Mouse (Mus musculus) kidney, postnatal 0 days (tissue): ENCODE results near the gene Phf13. TPM values are rescaled to one million over a fixed set of nuclear protein-coding genes. Genes with fewer than 3 reads are reported as not detected.

Experiments used
- ATAC-seq: fragments of 200-750 bp; cut with Nextera tagmentation; replicated peaks from 2 replicates; pipeline ENCODE4 v1.8.0; 2017; ENCODE audit warnings: low read depth, moderate number of reproducible peaks, moderate TSS enrichment, moderate library complexity; ENCODE audit not compliant: low FRiP score
- DNase-seq: peaks from one replicate; pipeline ENCODE4 v3.0.0-alpha.2; 2016; ENCODE audit warnings: low spot score
- H3K27ac ChIP-seq: fragments of 300-500 bp; sonication (generic); 2 replicates; pipeline ENCODE4 v1.5.1; 2014; ENCODE audit warnings: mild to moderate bottlenecking
- H3K27me3 ChIP-seq: fragments of 300-500 bp; sonication (generic); 2 replicates; pipeline ENCODE4 v1.6.1; 2014; ENCODE audit warnings: low read length, mixed read lengths; ENCODE audit not compliant: insufficient read depth
- H3K36me3 ChIP-seq: fragments of 300-500 bp; sonication (generic); 2 replicates; pipeline ENCODE4 v1.6.1; 2014; ENCODE audit warnings: low read length, mixed read lengths; ENCODE audit not compliant: insufficient read depth
- H3K4me1 ChIP-seq: fragments of 300-500 bp; sonication (generic); replicated peaks from 2 replicates; pipeline ENCODE4 v1.6.1; 2014; ENCODE audit warnings: antibody characterized with exemption, low read length, mixed read lengths; ENCODE audit not compliant: insufficient read depth
- H3K4me2 ChIP-seq: fragments of 300-500 bp; sonication (generic); 2 replicates; pipeline ENCODE4 v1.6.1; 2014; ENCODE audit warnings: mild to moderate bottlenecking, low read length, moderate library complexity, mixed read lengths
- H3K4me3 ChIP-seq: fragments of 300-500 bp; sonication (generic); replicated peaks from 2 replicates; pipeline ENCODE4 v1.5.1; 2014; ENCODE audit warnings: low read depth, low read length
- H3K9ac ChIP-seq: fragments of 300-500 bp; sonication (generic); 2 replicates; pipeline ENCODE4 v1.6.1; 2014; ENCODE audit warnings: low read depth, low read length
- H3K9me3 ChIP-seq: fragments of 300-500 bp; sonication (generic); replicated peaks from 2 replicates; pipeline ENCODE4 v1.6.1; 2016; ENCODE audit warnings: low read length, inconsistent platforms, mixed read lengths
- CTCF ChIP-seq: IDR thresholded peaks from 2 replicates; pipeline ENCODE4 v1.5.1; 2016; ENCODE audit warnings: antibody characterized with exemption, low read depth, mild to moderate bottlenecking, moderate library complexity
- WGBS: fragments of 180-500 bp; shearing (Covaris S2); extraction: QIAGEN DNeasy Blood & Tissue Kit; methylation state at CpG from one replicate; pipeline ENCODE4 v1.1.7; 2014; 5-methylcytosine and 5-hydroxymethylcytosine counted together
- polyA plus RNA-seq: library from polyadenylated mRNA; unstranded; fragments of >200 nt; fragmentation: Nextera tagmentation; extraction: Ambion mirVana; gene quantifications from 2 replicates; pipeline ENCODE4 v1.2.1, GENCODE M21; 2015

Gene Phf13
- 23.6 and 23.7 TPM in 2 replicates for polyA plus RNA-seq

GRCm38 (mm10) chr4:151996173-151996950 is at the start of gene Phf13:
Gene Phf13 (minus strand): TSS chr4:151996258.
- under 1% methylated on average over 94 of the region's 94 CpGs for WGBS
- peak; percentile 95 for ATAC-seq
- Histone ChIP-seq H3K27ac (peak within 1 kb of the TSS; percentile 93), H3K27me3 (no peaks in the 10 kb centered on the region), H3K4me2 (peak within 1 kb of the TSS; percentile 88), H3K9me3 (no peaks in the 10 kb centered on the region), H3K4me1 (peaks cover 18% of the 10 kb centered on the region; the same call in 1 of the 2 replicates), H3K36me3 (peaks cover 13% of the 10 kb centered on the region), H3K4me3 (peak within 1 kb of the TSS; percentile 99), H3K9ac (peak within 1 kb of the TSS; percentile 94)
- TF ChIP-seq CTCF: no peak
- DNase-seq: peak; percentile 99

- H3K36me3 ChIP-seq: peaks cover 47% of the 10 kb centered on the region
- no peak overlapping the region for H3K4me3 ChIP-seq
- H3K9ac ChIP-seq: no peak overlapping the region
- 63% methylated on average over 6 of the region's 6 CpGs for WGBS
- 0 out of 2 replicates have a peak, but pooled peaks have one; percentile 19 for ATAC-seq
- H3K4me1 ChIP-seq: peaks cover 8% of the 10 kb centered on the region; the same call in 1 of the 2 replicates
- H3K4me2 ChIP-seq: no peak overlapping the region
- H3K9me3 ChIP-seq: no peaks in the 10 kb centered on the region
- peak overlapping the region; percentile 15; the same call in 1 of the 2 replicates for H3K27ac ChIP-seq
- no peaks in the 10 kb centered on the region for H3K27me3 ChIP-seq
- no peak for TF ChIP-seq CTCF
- DNase-seq: no peak
Measured at GRCm38 (mm10) chr4:152044609-152045008, 48.6 kb upstream of the Phf13 start.

DNA sequence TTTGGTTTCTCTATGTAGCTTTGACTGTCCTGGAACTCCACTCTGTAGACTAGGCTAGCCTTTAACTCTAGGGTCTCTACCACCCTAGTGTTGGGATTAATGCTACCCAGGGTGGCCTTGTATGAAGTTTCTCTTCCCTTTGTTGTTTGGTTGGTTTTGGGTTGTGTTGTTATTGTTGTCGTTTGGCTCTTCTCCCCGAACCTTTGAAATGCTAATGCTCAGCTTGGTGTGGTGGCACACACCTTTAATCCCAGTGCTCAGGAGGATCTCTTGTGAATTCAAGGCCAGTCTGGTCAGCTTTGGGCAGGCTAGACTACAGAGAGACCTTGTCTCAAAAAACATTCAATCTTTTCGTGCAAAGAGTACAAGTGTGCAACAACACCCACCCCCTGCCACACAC is 47.1 kb upstream of the Phf13 start:
- WGBS: 87% methylated on average over 3 of the region's 3 CpGs
- no peak overlapping the region for H3K4me2 ChIP-seq
- TF ChIP-seq CTCF: no peak
- no peak overlapping the region for H3K4me3 ChIP-seq
- DNase-seq: no peak
- peaks cover 8% of the 10 kb centered on the region; the same call in 1 of the 2 replicates for H3K4me1 ChIP-seq
- no peaks in the 10 kb centered on the region for H3K9me3 ChIP-seq
- no peak overlapping the region for H3K27ac ChIP-seq
- H3K36me3 ChIP-seq: peaks cover 46% of the 10 kb centered on the region
- H3K27me3 ChIP-seq: no peaks in the 10 kb centered on the region
- no peak for ATAC-seq
- H3K9ac ChIP-seq: no peak overlapping the region

GRCm38 (mm10) chr4:152041924-152042641 is 46.0 kb upstream of the Phf13 start:
- Histone ChIP-seq H3K4me2 (no peak overlapping the region), H3K27me3 (no peaks in the 10 kb centered on the region), H3K4me1 (peaks cover 8% of the 10 kb centered on the region; the same call in 1 of the 2 replicates), H3K27ac (peak overlapping the region; percentile 34; the same call in 1 of the 2 replicates), H3K4me3 (no peak overlapping the region), H3K9ac (no peak overlapping the region), H3K9me3 (no peaks in the 10 kb centered on the region), H3K36me3 (peaks cover 35% of the 10 kb centered on the region)
- WGBS: 55% methylated on average over 22 of the region's 22 CpGs
- no peak for TF ChIP-seq CTCF
- DNase-seq (peak; percentile 27), ATAC-seq (no peak)

DNA sequence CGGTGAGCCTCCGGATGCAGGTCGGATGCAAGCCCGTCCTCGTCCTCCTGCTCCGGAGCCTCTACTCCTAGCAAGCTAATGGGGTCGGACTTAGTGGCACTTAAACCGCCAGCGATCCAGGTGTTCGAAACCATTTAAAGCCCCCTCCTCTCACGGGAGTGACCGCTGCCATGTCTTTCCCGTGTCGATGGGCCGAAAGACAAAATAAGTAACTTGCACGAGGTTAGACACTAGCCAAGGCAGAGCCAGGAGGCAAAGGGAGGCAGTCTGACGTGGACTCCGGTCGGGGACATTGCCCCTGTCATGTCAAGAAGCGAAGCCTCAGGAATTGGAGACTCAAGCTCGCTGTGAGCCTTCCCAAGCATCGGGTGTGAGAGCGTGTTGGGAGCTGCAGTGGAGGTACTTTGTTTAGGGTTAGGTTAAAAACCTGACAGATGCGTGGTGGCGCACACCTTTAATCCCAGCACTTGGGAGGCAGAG is 43.8 kb upstream of the Phf13 start:
- Histone ChIP-seq H3K36me3 (peaks cover 21% of the 10 kb centered on the region), H3K27ac (no peak overlapping the region), H3K27me3 (no peaks in the 10 kb centered on the region), H3K9me3 (no peaks in the 10 kb centered on the region), H3K4me2 (peak overlapping the region; percentile 88), H3K4me3 (peak overlapping the region; percentile 89), H3K9ac (peak overlapping the region; percentile 79), H3K4me1 (peaks cover 8% of the 10 kb centered on the region; the same call in 1 of the 2 replicates)
- DNase-seq: peak; percentile 6
- 4% methylated on average over 25 of the region's 25 CpGs for WGBS
- TF ChIP-seq CTCF: no peak
- ATAC-seq: no peak
